Mouse (Mus musculus) skeletal muscle tissue, adult 2 months (tissue): ENCODE results near the gene Gstt4.

Source experiments
- DNase-seq: peaks from one replicate; pipeline ENCODE4 v3.0.0-alpha.2; 2012; ENCODE audit warnings: low read depth, low spot score

Gene Gstt4

DNA sequence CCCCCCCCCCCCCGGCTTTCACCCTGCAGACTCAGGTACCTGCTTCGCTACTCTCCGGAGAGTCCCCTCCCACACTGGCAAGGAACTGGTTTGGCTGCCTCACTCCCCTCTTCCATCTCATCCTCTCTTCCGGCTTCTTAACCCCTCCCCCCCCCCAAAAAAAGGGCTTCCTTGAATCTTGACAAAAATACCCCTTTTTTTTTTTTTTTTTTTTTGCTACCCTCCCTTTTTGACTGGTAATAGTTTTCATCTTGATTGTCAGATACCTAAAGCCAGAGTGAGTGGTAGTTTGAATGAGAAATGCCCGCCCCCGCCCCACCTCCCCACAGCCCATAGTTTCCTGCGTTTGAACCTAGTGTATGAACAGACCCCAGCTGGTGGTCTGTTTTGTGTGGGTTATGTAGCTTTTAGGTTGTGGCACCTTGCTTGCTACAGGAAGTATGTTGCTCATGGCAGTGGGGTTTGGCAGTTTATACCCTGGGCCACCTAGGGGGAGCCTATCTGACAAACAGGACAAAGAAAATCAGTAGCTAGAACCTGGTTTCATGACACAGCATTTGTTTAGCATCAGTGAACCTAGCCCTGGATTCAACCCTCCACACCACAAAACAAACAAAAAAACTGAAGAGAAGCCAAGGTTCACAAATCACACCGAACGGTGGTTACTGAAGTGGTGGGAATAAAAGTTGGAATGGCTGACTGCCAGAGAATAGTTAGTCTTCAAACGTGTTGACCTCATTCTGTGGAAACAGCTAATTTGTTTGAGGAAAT lies 13.6 kb upstream of the Gstt4 start:
- no peak for DNase-seq

DNA sequence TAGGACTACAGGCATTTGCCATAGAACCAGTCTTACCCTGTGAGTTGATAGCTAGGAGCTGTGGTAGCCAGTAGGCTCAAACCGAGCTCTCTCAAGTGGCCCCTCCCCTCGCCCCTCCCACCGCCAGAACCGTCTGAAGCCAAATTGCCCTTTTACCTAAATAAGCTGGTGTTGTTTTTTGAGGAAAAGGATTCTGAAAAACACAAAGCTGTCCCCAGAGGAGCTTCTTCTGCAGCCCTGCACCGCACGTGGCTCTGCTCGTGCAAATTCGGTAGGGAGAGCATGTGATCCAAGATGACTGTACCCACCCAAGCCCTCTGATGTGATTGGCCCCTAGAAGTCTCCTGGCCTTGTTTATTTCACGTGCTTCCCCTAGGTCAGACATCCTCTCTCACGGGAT lies 13.0 kb upstream of the Gstt4 start:
- DNase-seq: peak; percentile 94

DNA sequence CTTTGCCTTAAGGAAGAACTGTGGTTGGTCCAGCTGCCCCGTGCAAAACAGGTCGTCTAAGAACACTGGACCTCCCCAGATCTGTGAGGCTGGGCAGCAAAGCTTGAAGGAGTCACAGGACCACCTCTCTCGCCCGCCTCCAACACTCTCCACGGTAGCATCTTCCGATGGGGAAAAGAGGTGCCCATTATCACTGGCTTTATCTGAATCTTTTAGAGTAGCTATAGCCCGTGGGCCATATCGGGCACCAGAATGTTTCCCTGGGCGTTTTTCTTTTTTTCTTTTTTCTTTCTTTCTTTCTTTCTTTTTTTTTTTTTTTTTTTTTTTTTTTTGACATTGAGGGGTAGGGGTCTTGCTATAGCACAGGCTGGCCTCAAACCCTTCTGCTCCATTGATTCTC lies 12.4 kb upstream of the Gstt4 start:
- DNase-seq: no peak

DNA sequence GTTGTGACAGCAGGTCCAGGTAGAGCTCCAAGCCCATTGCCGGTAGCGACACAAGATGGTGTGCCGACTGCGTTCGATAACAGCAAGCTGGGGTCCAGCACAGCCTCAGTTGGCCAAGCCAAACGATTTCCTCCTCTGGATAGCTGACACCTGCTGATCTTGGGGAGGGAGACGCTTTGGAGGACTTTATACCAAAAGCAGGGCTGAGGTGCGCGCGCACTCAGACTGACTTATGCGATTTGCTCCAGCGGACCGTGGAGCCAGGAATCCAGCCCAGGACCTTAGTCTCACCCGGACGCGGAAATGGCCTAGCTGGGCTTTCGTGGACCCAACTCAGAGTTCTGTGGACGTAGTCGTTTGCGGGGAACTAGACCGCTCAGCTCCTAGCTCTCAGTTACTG lies 11.9 kb upstream of the Gstt4 start:
- DNase-seq: peak; percentile 79

DNA sequence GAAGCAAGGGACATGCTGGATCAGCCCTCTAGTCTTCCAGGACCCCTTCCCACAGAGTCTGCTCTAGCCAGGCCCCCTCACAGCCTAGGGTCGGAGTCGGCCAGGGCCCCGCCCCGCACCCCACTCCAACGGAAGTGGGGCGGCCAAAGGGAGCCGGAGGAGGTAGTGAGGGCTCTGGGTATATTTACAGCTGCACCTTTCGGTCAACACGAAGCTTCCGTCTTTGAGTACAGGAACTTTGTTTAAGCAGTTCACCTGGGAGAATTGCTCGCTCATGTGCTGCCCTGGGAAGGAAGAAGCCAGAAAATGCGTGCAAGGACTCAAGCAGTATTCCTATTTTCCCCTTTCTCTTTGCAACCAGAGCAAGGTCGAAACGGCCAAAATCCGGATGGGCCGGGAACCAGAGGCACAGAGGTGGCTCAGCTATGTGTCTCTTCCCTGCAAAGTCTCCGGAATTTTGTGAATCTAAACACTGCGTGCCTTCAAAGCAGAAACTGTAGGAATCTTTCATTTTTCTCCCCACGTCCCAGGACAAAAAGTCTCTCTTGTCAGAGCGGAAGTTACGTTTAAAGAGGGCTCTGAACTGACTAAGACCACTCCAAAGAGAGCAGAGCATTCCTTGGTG lies 11.2 kb upstream of the Gstt4 start:
- DNase-seq: no peak

DNA sequence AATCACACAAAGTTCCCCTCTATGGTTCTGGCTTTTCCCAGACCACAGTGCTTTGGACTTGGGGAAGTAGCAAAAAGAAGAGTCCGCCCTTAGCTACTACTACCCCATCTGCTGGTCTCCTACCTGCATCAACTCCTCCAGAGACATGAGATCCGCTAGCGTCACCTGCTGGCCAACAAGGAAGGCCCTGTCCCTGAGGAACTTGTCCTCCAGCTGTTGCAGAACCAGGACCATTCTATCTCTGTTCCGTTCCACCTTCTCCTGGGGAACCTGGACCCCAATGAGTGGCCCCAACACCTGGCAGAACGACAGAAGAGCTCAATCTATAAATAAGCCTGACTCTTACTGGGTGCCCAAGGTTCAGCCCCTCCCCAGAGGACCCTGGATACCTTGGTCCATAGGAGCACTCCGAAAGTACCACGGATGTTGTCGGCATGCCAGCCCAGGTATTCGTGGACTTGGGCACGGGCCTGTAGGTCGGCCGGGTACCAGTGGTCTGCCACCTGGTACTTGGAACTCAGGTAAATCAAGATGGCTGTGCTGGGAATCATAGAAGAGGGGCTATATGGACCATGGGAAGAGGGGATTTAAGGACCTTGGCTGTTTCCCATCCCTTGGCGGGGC lies 10.0 kb upstream of the Gstt4 start:
- peak; percentile 76 for DNase-seq

DNA sequence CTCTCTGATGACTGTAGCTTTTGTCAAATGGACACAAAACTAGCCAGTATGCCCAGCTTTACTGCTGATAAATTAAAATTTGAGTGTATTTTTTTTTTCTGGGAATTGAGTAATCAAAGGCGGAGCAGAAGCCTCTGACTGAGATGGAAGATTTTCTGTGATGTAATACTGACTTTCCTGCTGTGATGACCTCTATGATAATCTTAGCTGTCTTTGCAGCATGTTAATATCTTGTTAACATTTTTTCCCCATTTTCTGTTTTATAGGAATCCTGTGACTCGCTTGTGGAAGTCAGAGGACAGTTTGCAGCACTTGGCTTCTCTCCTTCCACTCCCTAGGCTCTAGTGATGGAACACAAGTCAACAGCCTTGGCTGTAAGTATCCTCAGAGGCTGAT lies 7.9 kb upstream of the Gstt4 start:
- DNase-seq: no peak

DNA sequence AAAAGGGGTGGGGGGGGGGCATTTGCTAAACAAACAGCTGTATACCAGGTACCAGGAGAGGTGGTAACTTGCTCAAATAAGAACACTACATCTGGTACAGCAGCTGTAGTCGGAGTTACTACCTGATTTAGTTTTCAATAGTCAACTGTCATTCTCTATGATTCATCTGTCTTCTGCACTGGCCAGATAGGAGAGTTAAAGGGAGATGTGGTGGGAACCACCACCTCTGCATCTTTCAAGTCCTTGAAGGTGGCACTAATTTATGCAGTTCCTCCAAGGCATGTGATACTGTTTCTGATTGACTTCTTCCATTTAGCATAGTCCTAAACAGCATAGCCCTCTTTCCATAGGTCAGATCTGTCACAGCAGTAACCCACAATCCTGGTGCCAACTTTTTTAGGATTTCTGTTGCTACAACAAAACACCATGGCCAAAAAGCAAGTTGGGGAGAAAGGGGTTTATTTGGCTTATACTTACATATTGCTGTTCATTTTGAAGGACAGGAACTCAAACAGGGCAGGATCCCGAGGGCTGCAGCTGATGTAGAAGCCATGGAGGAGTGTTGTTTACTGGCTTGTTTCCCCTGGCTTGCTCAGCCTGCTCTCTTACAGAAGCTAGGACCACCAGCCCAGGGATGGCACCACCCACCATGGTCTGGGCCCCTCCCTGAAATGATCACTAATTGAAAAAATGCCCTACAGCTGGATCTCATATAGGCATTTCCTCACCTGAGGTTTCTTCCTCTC lies 7.4 kb upstream of the Gstt4 start:
- DNase-seq: no peak

DNA sequence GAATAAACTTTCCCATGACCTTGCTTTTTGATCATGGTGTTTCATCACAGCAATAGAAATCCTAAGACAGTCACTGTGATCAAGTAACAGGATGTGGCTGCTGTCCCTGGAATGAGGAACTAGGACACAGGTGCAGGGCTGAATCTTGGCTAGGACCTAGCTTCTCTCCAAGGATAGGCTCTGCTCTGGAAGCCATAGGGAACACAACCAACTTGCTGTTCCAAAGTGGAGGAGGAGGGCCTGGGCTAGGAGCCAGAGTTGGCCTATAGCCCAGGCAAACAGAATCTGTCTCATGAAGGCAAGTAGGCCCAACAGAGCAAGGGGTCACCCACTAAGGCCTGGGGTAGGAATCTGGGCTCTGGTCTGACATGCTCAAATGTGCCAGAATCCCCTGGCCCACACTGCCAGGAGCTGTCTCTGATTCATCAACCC lies 6.2 kb upstream of the Gstt4 start:
- DNase-seq: peak; percentile 97

DNA sequence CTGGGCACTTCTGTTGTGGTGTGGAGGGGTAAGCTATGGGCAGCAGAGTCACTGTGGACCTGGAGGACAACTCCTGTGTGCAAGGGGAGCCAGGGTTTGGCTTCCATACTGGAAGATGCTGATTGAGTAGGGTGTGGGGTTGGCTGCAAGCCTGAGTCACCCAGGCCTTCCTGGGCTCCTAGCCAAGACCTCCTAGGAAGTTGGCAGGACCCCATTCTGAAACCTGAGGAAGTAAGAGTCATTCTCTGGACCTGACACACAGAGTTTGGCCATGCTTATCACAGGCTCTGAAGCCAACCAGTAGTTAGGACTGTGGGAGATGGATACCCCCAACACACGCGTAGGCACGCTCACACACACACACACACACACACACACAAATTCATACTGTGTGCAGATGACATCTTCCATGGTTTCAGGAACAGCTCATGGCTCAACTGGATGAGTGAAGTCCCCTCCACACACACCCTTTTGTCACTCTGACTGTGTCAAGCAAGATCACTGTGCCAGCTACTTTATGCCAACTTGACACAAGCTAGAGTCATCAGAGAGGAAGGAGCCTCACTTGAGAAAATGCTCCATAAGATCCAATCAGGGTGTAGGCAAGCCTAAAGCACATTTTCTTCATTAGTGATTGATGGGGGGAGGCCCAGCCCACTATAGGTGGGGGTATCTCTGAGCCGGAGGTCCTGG lies 5.5 kb upstream of the Gstt4 start:
- peak; percentile 92 for DNase-seq

DNA sequence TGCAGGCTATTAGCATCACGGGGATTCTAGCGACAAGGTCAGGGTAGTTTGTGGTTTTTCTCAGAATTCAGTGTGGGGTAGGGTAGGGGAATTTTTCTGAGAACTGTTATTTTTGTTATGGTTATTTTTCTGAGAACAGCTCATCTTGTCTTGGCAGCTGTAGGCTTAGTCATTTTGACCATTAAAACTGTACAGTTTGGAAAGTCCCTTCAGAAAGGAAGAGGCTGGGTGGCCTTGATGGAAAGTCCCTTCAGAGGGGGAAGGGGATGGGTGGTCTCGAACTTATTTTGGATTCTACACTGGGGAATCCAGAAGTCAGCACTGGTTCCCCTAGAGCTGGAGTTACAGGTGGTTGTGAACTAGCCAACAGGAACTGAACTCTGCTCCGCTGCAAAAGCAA lies 2.2 kb upstream of the Gstt4 start:
- no peak for DNase-seq

DNA sequence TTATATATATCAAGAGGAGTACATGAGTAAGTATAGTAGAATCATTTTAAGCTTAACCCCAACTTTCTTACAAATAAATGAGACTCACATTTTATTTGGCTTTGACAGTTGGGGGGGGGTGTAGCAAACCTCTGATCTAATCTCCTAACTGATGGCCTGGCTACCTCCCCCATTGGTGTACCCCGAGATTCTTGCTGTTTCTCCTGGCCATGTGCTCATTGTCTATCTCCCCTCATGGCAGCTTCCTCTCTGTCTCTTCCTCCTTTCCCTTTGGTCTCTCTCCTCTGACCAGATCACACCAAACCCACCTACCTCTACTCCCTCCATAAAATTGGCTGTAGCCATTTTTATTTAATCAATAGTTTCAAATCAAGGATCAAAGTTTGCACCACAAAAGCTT lies 1.4 kb upstream of the Gstt4 start:
- DNase-seq: no peak

DNA sequence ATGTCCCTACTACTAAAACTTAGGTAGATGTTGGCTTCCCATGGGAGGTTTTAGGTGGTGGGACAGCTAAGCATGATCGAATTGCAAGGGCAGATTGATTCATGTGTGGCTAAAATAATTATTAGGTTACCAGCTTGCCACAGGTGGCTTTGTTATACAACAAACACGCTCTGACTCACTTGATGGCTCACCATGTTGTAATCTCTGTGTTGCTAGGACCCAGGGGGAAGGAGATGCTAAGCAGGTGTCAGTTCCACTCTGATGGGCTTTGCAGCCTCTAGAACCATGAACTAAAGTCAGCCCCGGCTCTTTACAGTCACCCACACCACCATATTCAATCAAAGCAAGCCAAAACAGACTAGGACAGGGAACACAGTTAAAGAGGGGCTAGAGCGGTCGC lies 2.5 kb downstream of the Gstt4 start:
- DNase-seq: no peak

DNA sequence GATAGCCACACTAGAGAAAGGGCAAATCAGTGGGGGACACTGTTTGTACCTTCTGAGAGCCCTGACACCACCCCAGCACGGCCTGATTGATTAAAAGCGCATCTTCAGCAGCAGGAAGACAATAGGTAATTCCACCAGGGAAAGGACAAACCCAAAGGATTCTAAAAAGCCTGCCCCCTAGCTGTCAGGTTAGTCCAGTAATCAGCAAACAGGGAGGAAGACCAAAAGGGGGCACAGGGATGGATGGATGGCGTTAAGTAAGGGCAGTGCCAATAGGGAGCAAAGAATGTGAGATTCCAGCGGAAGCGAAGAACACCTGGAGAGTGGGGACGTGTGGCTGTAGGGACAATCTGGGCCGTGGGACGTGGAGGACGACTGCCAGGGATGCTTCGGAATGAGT lies 3.7 kb downstream of the Gstt4 start:
- no peak for DNase-seq

DNA sequence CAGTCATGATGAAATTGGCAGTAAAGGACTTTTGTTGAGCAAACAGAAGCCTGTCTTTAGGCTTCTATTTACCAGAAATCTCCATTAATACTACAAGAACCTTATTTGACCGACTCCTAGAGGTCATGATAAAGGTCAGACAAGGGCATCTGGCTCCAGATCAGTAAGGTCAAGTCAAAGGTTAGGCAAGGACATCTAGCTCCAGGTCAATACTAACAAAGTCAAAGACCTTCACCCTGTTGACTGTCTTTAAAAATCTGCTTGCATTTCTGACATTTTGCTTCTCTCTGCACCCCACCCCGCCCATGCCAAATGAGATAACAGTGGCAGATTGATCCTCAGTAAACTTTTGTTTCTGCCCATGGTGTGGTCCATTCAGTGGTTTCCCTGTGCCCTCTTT lies 18.1 kb downstream of the Gstt4 start:
- no peak for DNase-seq

DNA sequence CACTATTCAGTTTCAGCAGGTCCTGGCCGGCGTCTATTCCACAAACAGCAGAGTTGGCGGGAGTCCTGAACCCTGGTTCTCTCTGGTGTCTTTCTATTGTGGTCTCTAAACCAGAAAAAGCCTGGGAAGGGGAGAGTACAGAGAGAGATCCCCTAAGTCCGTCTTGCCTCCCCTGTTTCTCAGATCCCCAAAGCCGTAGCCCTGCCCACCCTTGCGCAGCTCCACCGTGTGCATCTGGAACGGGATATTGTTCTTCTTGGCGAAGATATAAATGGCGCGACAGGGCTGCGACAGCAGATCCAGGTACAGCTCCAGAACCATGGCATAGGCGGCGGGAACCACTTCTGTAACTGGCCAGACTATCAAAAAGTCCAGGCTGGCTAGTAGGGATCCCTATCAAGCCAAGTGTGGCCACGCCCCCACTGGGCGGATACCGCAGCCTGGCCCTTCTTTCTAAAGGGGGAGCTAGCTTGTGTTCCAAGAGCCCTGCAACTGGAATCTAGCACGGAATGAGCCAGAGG lies 24.1 kb downstream of the Gstt4 start, which contains the start of gene Gstt1:
Gene Gstt1, minus strand, starts transcription at position 409 of the 521 bp plus-strand sequence.
- peak; percentile 63 for DNase-seq

DNA sequence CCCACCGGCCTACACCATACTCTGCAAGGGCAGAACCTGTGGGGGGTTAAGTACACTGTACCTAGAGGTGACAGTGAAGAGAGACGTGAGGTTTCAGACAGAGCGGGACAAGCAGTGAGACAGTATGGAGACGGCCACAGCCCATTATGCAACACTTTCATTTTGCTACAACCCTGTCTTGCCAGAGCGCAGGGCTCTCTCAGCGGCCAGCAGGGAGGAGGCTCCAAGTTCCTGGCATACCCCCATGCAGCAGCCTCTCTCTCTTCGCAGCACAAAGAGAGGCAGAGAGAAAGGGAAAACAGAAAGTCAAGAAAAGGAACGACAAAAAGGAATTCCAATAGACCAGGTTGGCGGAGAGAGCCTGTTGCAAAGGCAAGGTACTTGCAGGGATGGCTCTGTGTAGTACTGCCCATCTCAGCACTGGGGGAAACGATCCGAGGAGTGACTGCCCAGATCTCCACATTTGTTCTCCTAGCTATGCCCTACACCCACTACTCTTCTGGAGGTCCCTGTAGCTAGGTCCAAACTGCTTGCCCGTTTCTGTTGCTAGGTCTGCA lies 24.6 kb downstream of the Gstt4 start:
- peak; percentile 67 for DNase-seq

DNA sequence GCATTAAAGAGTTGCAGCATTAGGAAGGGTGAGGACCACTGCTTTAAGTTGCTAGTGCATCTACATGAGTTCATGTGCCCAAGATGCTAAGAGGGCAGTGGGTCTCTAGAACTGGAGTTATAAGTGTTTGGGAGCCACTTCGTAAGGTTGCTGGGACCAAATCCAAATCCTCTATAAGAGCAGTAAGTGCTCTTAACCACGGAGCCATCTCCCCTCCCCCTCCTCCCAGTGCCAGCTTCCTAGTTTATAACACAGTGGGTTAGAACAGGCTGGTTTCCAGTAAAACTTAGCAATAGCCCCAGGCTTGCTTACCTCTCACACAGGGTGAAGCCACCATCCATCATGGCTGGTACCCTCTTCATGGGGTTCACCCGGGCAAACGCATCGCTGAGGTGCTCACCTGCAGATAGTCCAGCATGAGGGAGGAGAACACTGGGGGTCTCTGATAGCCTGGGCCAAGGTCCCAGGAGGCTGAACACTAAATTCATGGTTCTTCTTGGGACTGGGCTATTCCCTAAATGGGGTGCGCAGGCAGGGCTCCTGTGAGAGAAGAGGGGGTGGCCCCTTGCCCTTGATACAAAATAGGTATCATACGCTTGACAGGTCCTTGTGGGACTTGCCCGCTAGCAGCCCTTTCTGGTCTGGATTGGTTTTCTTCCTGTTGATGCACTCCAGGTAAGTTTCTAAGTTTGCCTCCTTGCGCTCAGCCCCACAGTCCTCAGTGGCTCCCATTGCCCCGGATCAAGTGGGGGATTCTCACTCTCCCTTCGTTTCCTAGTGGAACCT lies 25.4 kb downstream of the Gstt4 start:
- DNase-seq: no peak

DNA sequence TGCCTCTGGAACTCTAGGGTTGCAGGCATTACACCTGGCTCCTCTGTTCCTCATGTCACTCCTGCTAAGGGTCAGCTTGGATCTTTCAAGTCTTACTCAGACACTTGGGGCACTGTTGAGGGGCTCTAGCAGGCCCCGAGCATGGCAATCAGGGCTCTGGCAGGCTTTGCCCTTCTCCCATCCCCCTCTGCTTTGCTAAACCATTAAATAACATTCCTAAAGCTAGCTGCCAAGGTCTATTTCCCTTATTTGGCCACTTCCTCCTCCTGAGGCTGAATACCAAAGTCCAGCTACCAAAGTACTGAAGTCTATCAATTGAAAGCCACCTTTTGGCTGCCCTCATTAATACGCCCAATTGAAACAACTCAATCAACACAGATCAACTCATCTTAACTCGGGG lies 27.5 kb downstream of the Gstt4 start:
- DNase-seq: no peak

DNA sequence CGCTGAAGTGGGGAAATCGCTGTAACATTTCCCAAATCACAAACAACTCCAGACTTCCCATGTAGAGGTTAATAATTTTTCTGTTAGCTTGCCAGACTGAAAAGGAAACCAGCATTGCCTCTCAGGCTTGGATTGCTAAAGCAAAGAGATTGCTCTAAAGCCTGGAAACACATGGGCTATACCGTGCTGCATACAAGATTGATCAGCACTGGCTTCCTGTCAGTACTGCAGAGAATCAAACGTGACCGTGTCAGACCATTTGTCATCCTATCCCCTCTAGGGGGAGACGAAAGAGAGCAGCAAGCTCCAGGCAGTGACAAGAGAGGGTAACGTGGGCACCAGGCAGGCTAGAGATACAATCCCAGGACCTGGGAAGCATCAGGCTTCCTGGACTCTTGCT lies 31.6 kb downstream of the Gstt4 start:
- no peak for DNase-seq
